Mouse (Mus musculus) hindbrain, embryonic 12.5 days (tissue): ENCODE results near the gene Hsp90ab1. TPM values are rescaled to one million over a fixed set of nuclear protein-coding genes. Genes with fewer than 3 reads are reported as not detected.

Experiments used
- ATAC-seq: fragments of 200-750 bp; cut with Nextera tagmentation; 2 replicates; pipeline ENCODE4 v1.8.0; 2017; ENCODE audit warnings: moderate TSS enrichment; ENCODE audit not compliant: low FRiP score
- H3K27ac ChIP-seq: fragments of 300-500 bp; sonication (generic); 2 replicates; pipeline ENCODE4 v1.5.1; 2016; ENCODE audit warnings: mild to moderate bottlenecking
- H3K27me3 ChIP-seq: fragments of 300-500 bp; sonication (generic); 2 replicates; pipeline ENCODE4 v1.6.1; 2016; ENCODE audit warnings: mild to moderate bottlenecking
- H3K36me3 ChIP-seq: fragments of 300-500 bp; sonication (generic); 2 replicates; pipeline ENCODE4 v1.6.1; 2016; ENCODE audit warnings: mild to moderate bottlenecking
- H3K4me1 ChIP-seq: fragments of 300-500 bp; sonication (generic); 2 replicates; pipeline ENCODE4 v1.6.1; 2016
- H3K4me2 ChIP-seq: fragments of 300-500 bp; sonication (generic); replicated peaks from 2 replicates; pipeline ENCODE4 v1.6.1; 2016; ENCODE audit warnings: mild to moderate bottlenecking
- H3K4me3 ChIP-seq: fragments of 300-500 bp; sonication (generic); 2 replicates; pipeline ENCODE4 v1.5.1; 2016; ENCODE audit warnings: mild to moderate bottlenecking
- H3K9ac ChIP-seq: fragments of 300-500 bp; sonication (generic); 2 replicates; pipeline ENCODE4 v1.6.1; 2016; ENCODE audit warnings: mild to moderate bottlenecking, moderate library complexity
- H3K9me3 ChIP-seq: fragments of 300-500 bp; sonication (generic); replicated peaks from 2 replicates; pipeline ENCODE4 v1.6.1; 2016; ENCODE audit warnings: mild to moderate bottlenecking
- WGBS: fragments of 180-500 bp; shearing (Covaris S2); methylation state at CpG from one replicate; pipeline ENCODE4 v1.1.7; 2016; 5-methylcytosine and 5-hydroxymethylcytosine counted together
- polyA plus RNA-seq: library from polyadenylated mRNA; unstranded; fragments of >200 nt; fragmentation: Nextera tagmentation; extraction: Ambion mirVana; gene quantifications from 2 replicates; pipeline ENCODE4 v1.2.1, GENCODE M21; 2016

The Hsp90ab1 gene
- polyA plus RNA-seq, 1 experiment from 2014 or later = 1,487 TPM

DNA sequence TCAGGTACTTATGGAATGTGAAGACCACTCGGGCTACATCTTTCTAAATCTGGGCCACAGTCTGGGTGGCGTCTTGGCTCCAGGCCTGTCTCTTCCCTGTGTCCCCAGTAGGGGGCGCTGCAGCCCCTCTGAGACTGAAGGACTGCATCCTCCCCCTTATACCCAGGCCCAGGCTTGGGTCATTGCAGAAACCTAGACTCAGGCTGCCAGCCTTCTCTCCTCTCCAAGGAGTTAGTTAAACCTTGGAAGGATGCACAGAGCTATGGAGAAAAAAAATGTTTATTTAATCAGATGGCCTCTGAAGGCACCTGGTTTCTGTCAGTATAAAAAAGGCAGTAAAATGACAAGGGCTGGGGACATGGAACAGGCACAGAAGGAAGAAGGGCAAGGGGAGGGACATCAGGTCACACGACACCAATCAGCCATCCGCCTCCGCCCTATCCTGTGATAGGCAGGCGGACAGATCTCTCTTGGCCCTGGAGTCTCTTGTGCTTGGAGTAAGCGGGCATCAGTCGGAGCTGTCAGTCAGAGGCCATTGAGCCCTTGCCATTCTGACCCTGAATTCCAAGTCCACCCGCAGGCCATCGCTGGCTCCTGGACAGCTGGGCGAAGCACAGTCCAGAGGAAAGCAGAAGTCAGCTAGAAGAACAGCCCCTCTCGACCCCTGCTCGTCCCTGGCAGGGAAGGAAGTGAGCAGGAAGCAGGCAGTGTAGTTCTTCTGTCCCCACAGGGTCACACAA, 12.0 kb upstream of the Hsp90ab1 start:
- H3K27ac ChIP-seq = peak overlapping the region; percentile 35
- H3K9me3 ChIP-seq = no peaks in the 10 kb centered on the region
- ATAC-seq = peak; percentile 49
- no peaks in the 10 kb centered on the region for H3K27me3 ChIP-seq
- WGBS = 16% methylated on average over 14 of the region's 14 CpGs
- H3K9ac ChIP-seq = peak overlapping the region; percentile 23; the same call in 1 of the 2 replicates
- H3K4me3 ChIP-seq = no peak overlapping the region
- peaks cover 26% of the 10 kb centered on the region for H3K4me1 ChIP-seq
- 0 out of 2 replicates have a peak overlapping the region, but pooled peaks have one; percentile 8 for H3K4me2 ChIP-seq
- 0 out of 2 replicates have a peak, but pooled peaks cover 11% of the 10 kb centered on the region for H3K36me3 ChIP-seq

DNA sequence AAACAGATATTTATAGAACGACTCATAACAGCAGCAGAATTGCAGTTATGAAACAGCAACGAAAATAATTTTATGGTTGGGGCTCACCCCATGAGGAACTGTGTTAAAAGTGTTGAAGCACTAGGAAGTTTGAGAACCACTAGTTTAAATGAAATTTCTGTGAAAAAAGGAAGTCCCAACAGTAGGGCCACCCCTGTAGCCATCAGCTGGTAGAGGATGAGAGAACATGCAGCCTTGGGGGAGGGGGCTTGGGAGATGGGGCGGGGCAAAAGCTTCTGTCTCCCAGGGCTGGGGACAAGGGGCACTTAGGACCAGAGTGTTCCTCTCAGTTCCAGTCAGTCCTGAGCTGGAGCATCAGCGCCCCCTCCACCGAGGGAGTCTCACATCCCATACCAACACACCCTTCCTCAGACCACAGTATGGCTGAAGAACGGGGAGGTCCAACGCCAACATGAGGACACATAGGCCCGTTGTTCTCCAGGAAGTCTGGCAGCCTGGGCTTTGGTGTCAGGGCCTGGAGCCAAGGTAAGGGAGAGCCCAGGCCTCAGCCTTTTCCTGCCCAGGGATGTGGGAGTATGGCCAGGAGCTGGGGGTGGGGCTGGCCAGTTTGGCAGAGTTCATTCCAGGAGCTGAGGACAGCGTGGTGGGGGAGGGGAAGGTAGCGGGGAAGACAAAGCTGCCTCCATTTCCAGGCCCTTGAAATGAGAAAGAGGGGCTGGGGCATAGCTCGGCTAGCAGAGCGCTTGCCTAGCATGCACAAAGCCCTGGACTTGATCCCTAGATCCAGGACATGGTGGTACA, 11.2 kb upstream of the Hsp90ab1 start:
- peak; percentile 26 for ATAC-seq
- peaks cover 26% of the 10 kb centered on the region for H3K4me1 ChIP-seq
- no peaks in the 10 kb centered on the region for H3K9me3 ChIP-seq
- no peak overlapping the region for H3K4me3 ChIP-seq
- H3K27me3 ChIP-seq = no peaks in the 10 kb centered on the region
- WGBS = 33% methylated on average over 12 of the region's 12 CpGs
- peak overlapping the region; percentile 35 for H3K9ac ChIP-seq
- H3K27ac ChIP-seq = peak overlapping the region; percentile 35
- H3K4me2 ChIP-seq = no peak overlapping the region
- H3K36me3 ChIP-seq = 0 out of 2 replicates have a peak, but pooled peaks cover 11% of the 10 kb centered on the region

DNA sequence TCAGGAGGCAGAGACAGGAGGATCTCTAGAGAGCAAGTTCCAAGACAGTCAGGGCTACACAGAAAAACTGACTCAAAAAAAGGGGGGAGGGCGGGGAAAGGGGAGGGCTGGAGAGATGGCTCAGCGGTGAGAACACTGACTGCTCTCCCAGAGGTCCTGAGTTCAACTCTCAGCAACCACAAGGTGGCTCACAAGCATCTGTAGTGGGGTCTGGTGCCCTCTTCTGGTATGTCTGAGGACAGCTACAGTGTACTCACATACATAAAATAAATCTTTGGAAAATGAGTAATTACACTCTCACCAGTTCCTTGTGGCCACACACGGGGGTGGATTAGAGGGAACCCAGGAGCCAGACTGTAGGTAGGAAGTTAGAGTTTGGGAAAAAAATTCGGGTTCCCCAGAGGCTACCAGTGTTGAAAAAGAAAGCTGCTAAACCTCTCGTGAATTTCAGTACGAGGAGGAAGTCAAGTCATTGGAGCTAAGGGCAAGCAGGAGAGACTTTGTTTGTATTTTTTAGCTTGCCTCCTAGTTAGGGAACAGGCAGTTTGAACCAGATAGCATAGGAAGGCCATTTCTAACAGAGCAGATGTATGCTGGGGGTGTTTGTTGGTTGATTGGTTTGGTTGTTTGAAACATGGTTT, 9.8 kb upstream of the Hsp90ab1 start:
- Histone ChIP-seq H3K9me3 (no peaks in the 10 kb centered on the region), H3K27ac (no peak overlapping the region), H3K4me1 (peaks cover 26% of the 10 kb centered on the region), H3K36me3 (0 out of 2 replicates have a peak, but pooled peaks cover 11% of the 10 kb centered on the region), H3K4me2 (no peak overlapping the region), H3K9ac (no peak overlapping the region), H3K27me3 (no peaks in the 10 kb centered on the region), H3K4me3 (no peak overlapping the region)
- no peak for ATAC-seq
- 72% methylated on average over 6 of the region's 6 CpGs for WGBS

DNA sequence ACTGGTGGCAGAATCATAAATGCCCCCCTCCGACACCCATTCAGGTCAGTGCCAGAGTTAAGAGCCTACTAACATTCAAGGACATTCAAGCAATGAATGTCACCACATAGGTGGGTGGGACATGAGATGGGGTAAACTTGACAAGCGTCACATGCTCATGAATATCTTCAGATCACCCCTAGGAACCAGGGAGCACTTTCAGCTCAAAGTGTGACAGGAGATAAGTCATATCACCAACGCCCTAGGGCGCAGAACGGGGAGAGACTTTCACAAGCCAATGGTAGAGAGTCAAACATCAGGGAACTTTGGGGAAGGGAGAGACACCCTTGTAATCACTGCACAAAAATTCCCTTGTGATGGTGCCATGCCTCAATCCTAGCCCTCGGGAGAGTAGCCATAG, 9.1 kb upstream of the Hsp90ab1 start:
- WGBS = 92% methylated on average over 6 of the region's 6 CpGs
- H3K27ac ChIP-seq = no peak overlapping the region

DNA sequence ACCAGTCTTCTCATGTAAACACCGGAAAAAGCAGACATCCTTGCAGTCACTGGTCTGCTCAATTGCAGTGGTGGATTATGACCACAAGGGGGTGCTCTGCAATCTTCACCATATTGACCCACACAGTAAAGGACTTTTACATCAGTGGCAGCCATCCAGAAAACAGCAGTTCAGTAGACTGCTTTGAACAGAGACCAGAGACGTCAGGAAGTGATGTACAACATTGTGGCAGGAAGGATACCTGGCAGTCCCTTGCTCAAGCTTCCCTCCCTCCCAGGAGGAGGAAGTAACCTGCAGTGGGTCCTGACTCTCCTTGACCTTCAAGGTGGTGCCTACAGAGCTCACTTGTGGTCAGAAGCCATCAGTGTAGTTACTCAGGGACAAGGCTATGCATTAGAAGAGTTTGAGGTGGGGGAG, 8.5 kb upstream of the Hsp90ab1 start:
- Histone ChIP-seq H3K36me3 (0 out of 2 replicates have a peak, but pooled peaks cover 5% of the 10 kb centered on the region), H3K9me3 (no peaks in the 10 kb centered on the region), H3K27ac (no peak overlapping the region), H3K27me3 (no peaks in the 10 kb centered on the region), H3K4me2 (no peak overlapping the region), H3K9ac (no peak overlapping the region), H3K4me3 (no peak overlapping the region), H3K4me1 (peaks cover 26% of the 10 kb centered on the region)
- peak; percentile 36; the same call in 1 of the 2 replicates for ATAC-seq
- 27% methylated on average over 2 of the region's 2 CpGs for WGBS

More for the DNA sequence above, 9.1 kb upstream of the Hsp90ab1 start:
- Histone ChIP-seq H3K4me2 (no peak overlapping the region), H3K4me1 (peaks cover 26% of the 10 kb centered on the region), H3K27me3 (no peaks in the 10 kb centered on the region), H3K4me3 (no peak overlapping the region), H3K9me3 (no peaks in the 10 kb centered on the region), H3K9ac (no peak overlapping the region), H3K36me3 (0 out of 2 replicates have a peak, but pooled peaks cover 11% of the 10 kb centered on the region)
- no peak for ATAC-seq

DNA sequence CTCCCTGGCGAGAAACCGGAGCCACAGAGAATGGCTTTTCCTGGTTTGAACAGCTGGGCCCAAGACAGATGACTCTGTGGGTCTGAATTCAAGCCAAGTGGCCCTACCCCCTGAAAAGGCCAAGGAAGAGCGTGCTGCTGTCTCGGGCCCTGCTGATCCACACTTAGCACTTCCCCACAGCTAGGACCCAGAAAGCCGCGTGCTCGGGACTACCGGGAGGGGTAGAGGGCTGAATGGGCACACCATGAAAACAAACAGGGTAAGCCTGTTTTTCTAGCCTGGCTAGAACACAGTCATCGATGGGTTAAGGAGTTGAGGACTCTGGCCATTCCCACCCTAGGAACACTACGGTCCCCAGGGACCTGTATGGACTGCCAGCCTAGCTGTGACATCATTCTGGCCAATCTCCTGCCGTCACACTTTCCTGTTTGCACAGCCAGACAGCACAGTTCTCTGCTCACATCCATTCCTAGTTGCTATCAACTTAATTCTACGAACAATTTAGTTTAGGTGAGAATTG, 7.9 kb upstream of the Hsp90ab1 start:
- Histone ChIP-seq H3K9me3 (no peaks in the 10 kb centered on the region), H3K4me1 (peaks cover 24% of the 10 kb centered on the region), H3K27me3 (no peaks in the 10 kb centered on the region), H3K4me2 (0 out of 2 replicates have a peak overlapping the region, but pooled peaks have one; percentile 4), H3K9ac (no peak overlapping the region), H3K36me3 (no peaks in the 10 kb centered on the region), H3K27ac (0 out of 2 replicates have a peak overlapping the region, but pooled peaks have one; percentile 40), H3K4me3 (no peak overlapping the region)
- ATAC-seq = no peak
- 45% methylated on average over 12 of the region's 12 CpGs for WGBS

DNA sequence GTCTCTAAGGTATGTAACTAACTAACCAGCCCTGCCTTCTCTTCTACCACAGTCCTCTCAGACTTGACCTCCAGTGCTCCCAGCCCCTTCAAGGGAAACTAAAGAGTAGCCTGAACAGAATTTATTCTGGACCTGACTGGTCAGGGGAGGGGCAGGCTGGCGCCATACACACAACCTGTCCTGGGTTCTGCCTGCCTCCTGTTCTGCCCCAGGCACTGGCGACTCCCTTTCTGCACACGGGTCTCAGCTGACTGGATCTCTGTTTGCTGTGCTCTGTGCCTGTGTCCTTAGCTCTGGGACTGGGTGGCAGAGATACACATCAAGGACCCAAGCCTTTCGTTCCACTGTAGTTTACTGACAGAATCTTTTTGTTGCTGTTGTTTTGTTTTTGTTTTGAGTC, 6.5 kb upstream of the Hsp90ab1 start:
- no peak overlapping the region for H3K4me3 ChIP-seq
- H3K27ac ChIP-seq = no peak overlapping the region
- H3K4me1 ChIP-seq = peaks cover 17% of the 10 kb centered on the region
- ATAC-seq = no peak
- H3K9me3 ChIP-seq = no peaks in the 10 kb centered on the region
- H3K27me3 ChIP-seq = no peaks in the 10 kb centered on the region
- H3K4me2 ChIP-seq = no peak overlapping the region
- no peak overlapping the region for H3K9ac ChIP-seq
- no peaks in the 10 kb centered on the region for H3K36me3 ChIP-seq
- 87% methylated on average over 4 of the region's 4 CpGs for WGBS

DNA sequence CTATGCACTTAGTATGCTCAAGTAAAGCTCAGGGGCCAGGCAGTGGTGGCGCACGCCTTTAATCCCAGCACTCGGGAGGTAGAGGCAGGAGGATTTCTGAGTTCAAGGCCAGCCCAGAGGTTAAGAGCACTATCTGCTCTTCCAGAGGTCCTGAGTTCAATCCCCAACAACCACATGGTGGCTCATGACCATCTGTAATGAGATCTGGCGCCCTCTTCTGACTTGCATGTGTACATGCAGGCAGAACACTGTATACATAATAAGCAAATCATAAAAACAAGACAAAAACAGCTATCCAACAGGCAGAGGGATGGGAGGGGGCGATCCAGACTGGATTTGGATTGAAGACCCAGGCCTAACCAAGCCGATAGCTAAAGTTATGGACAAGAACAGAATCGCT, 5.8 kb upstream of the Hsp90ab1 start:
- WGBS = 78% methylated on average over 7 of the region's 7 CpGs
- peaks cover 16% of the 10 kb centered on the region for H3K4me1 ChIP-seq
- H3K36me3 ChIP-seq = no peaks in the 10 kb centered on the region
- H3K4me2 ChIP-seq = no peak overlapping the region
- H3K27ac ChIP-seq = no peak overlapping the region
- H3K9me3 ChIP-seq = no peaks in the 10 kb centered on the region
- H3K9ac ChIP-seq = no peak overlapping the region
- H3K4me3 ChIP-seq = no peak overlapping the region
- ATAC-seq = no peak
- H3K27me3 ChIP-seq = no peaks in the 10 kb centered on the region

DNA sequence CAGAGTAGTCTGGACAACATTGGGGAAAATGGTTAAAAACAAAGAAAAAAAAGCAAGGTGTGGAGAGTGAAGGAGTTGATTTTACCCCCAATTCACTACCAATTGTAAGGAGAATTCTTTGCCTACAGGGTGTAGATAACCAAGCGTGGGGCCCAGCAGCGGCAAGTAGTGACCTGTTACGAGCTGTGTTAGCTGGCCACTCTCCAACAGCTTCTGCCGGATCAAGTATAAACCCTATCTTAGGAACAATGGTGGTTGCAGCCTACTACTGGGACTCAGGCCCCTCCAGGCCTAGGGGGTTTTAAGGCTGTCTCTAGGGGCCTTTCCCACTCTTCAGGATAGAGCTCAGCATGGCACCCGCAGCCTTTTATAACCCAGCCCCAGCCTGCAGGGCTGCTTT, 5.2 kb upstream of the Hsp90ab1 start:
- no peaks in the 10 kb centered on the region for H3K36me3 ChIP-seq
- H3K27me3 ChIP-seq = no peaks in the 10 kb centered on the region
- peaks cover 16% of the 10 kb centered on the region for H3K4me1 ChIP-seq
- H3K4me3 ChIP-seq = no peak overlapping the region
- no peaks in the 10 kb centered on the region for H3K9me3 ChIP-seq
- WGBS = 86% methylated on average over 5 of the region's 5 CpGs
- H3K27ac ChIP-seq = no peak overlapping the region
- H3K9ac ChIP-seq = no peak overlapping the region
- no peak overlapping the region for H3K4me2 ChIP-seq
- ATAC-seq = no peak

DNA sequence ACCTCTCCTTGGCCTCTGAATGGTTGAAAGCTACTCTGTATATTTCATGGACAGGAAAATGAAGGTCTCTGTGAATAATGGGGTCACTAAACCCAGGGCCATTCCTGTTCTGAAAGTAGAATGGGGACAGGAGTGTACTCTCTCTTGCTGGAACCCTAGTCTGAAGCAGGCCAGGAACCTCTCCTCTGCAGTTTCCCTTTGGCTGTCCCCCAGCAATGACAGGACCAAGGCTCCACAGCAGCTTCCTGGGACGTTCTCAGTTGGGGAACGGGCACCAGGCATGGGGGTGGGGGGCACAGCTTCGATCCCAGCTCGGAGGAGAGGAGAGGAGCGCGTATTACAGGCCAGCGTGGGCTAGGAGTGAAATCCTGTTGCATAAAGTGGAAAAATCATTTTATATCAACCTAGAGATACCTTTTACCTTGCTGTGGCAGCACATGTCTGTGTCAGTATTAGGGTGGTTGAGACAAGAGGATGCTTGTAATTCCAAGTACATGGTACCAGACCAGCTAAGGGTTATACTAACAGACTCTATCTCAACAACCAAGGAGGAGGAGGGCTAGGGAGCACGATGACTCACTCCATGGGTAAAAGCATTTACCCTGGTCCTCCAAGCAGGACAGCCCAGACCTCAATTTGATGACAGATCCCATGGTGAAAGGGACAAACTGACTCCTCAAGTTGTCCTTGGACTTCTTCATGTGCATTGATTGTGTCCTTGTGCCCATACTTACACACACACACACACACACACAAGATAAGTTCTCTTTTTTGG, 2.2 kb upstream of the Hsp90ab1 start:
- Histone ChIP-seq H3K4me1 (peaks cover 26% of the 10 kb centered on the region), H3K27ac (peak overlapping the region; percentile 96), H3K36me3 (peaks cover 15% of the 10 kb centered on the region), H3K4me2 (no peak overlapping the region), H3K9me3 (no peaks in the 10 kb centered on the region), H3K27me3 (no peaks in the 10 kb centered on the region), H3K9ac (peak overlapping the region; percentile 99), H3K4me3 (peak overlapping the region; percentile 98; the same call in 1 of the 2 replicates)
- no peak for ATAC-seq
- 91% methylated on average over 8 of the region's 8 CpGs for WGBS

DNA sequence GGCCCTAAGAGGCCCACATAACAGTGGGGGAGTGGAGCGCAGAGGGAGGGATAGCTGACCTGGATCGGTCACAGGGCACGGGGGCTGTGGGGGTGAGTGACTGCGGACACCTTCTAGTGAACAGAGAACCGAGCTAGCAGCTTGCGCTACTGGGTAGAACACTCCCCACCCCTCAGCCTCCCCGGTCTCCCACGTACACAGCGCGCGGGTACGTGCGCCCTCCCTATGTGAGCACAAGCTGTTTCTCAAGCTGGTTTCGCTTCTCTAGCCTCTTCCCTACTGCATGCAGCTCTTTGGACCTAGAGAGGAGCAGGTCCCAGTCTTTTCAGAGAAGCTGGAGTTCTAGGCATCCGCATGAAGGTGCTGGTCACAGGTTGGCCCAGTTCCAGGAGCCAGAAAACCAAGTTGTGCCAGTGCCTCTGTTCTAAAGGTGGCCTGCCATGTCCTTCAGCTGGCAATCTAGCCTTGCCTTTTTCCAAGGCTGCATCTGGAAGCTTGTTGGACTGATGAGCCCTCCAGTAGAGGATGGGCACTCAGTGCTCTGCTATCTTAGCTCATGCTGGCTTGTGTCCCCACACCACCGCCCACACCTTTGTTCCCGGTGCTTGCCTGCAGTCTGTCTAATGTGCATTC, 1.2 kb upstream of the Hsp90ab1 start:
- peaks cover 32% of the 10 kb centered on the region for H3K4me1 ChIP-seq
- ATAC-seq = peak; percentile 40
- 2% methylated on average over 17 of the region's 17 CpGs for WGBS

More for the DNA sequence above, 1.2 kb upstream of the Hsp90ab1 start:
- peak overlapping the region; percentile 96 for H3K27ac ChIP-seq
- H3K9me3 ChIP-seq = no peaks in the 10 kb centered on the region
- no peaks in the 10 kb centered on the region for H3K27me3 ChIP-seq
- H3K4me2 ChIP-seq = peak overlapping the region; percentile 86
- H3K9ac ChIP-seq = peak overlapping the region; percentile 99
- peaks cover 25% of the 10 kb centered on the region for H3K36me3 ChIP-seq
- H3K4me3 ChIP-seq = peak overlapping the region; percentile 98
